Mouse (Mus musculus) urinary bladder, postnatal 0 days (tissue): ENCODE results near the gene Uspl1. TPM values are rescaled to one million over a fixed set of nuclear protein-coding genes. Genes with fewer than 3 reads are reported as not detected.

ENCODE experiments used
- microRNA-seq: library from miRNA; unstranded; fragments of <30 nt; microRNA quantifications from one replicate; pipeline ENCODE4, GENCODE M21; 2016
- polyA plus RNA-seq: library from polyadenylated mRNA; unstranded; fragments of >200 nt; fragmentation: Nextera tagmentation; extraction: Ambion mirVana; gene quantifications from 2 replicates; pipeline ENCODE4 v1.2.1, GENCODE M21; 2015

Uspl1 gene
- 18.0 and 18.7 TPM in 2 replicates for polyA plus RNA-seq

GRCm38 (mm10) chr5:149184104-149184843 lies at the start of gene Uspl1, which contains the start of gene Hmgb1:
Uspl1 (plus strand) TSS chr5:149184350.
Hmgb1 (minus strand) TSS chr5:149184489.

DNA sequence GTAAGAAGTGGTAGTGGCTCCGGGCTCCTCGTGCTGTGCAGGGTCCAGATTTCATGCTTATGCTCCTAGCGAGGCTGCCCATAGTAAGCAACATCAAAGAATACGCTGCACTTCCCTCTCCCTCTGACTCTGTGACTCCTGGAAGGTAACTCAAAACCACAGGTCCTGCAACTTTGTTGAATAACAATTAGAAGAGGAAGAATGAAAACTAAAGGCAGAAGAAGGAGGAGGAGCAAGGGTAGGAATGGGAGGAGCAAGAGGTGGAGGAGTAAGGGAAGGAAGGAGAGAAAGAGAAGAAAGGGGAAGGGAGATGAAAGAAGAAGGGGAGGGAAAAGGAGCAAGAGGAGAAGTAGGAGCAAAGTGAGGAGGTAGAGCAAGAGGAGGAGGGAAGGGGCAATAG lies 80.3 kb downstream of the Uspl1 start, which contains the start of gene Alox5ap:
TSS of gene Alox5ap (plus strand) at position 363 of the 400 bp plus-strand sequence.

Small RNA genes lying within 50 kb of the gene (microRNA-seq; reads per million reads assigned to microRNA genes)
- not detected for gene Gm24105

Other genes with a start within 250 kb of the Uspl1 start
- gene Gm42791, start 189.2 kb upstream of the Uspl1 start, polyA plus RNA-seq: 0.42 TPM in 1 of 2 replicates, not detected in the other
- gene Hmgb1, start 139 bp downstream of the Uspl1 start, polyA plus RNA-seq: 522 and 663 TPM in 2 replicates
- 34.5 and 113 TPM in 2 replicates for gene Alox5ap, start 80.4 kb downstream of the Uspl1 start, polyA plus RNA-seq
- gene Medag, start 227.4 kb downstream of the Uspl1 start, polyA plus RNA-seq: 11.4 and 12.7 TPM in 2 replicates